Mouse (Mus musculus) hindbrain, embryonic 14.5 days (tissue): ENCODE measurements around the gene Casq2. TPM values are rescaled to one million over a fixed set of nuclear protein-coding genes. Genes with fewer than 3 reads are reported as not detected.

Source experiments
- ATAC-seq: fragments of 200-750 bp; cut with Nextera tagmentation; 2 replicates; pipeline ENCODE4 v1.8.0; 2017; ENCODE audit warnings: moderate number of reproducible peaks, mild to moderate bottlenecking, moderate TSS enrichment, moderate library complexity; ENCODE audit not compliant: low FRiP score
- DNase-seq: peaks from one replicate; pipeline ENCODE4 v3.0.0-alpha.2; 2015; ENCODE audit warnings: low spot score
- H3K27ac ChIP-seq: fragments of 300-500 bp; sonication (generic); 2 replicates; pipeline ENCODE4 v1.5.1; 2014; ENCODE audit warnings: mild to moderate bottlenecking, moderate library complexity
- H3K27me3 ChIP-seq: fragments of 300-500 bp; sonication (generic); 2 replicates; pipeline ENCODE4 v1.6.1; 2014; ENCODE audit warnings: mild to moderate bottlenecking, low read length, mixed read lengths; ENCODE audit not compliant: control insufficient read depth, insufficient read depth
- H3K36me3 ChIP-seq: fragments of 300-500 bp; sonication (generic); replicated peaks from 2 replicates; pipeline ENCODE4 v1.6.1; 2014; ENCODE audit not compliant: control insufficient read depth, insufficient read depth
- H3K4me1 ChIP-seq: fragments of 300-500 bp; sonication (generic); replicated peaks from 2 replicates; pipeline ENCODE4 v1.6.1; 2014; ENCODE audit warnings: antibody characterized with exemption, low read length, mixed read lengths; ENCODE audit not compliant: control insufficient read depth, insufficient read depth
- H3K4me2 ChIP-seq: fragments of 300-500 bp; sonication (generic); replicated peaks from 2 replicates; pipeline ENCODE4 v1.6.1; 2014; ENCODE audit warnings: mild to moderate bottlenecking, moderate library complexity
- H3K4me3 ChIP-seq: fragments of 300-500 bp; sonication (generic); replicated peaks from 2 replicates; pipeline ENCODE4 v1.5.1; 2014; ENCODE audit warnings: mild to moderate bottlenecking, low read length
- H3K9ac ChIP-seq: fragments of 300-500 bp; sonication (generic); 2 replicates; pipeline ENCODE4 v1.6.1; 2014
- H3K9me3 ChIP-seq: fragments of 300-500 bp; sonication (generic); 2 replicates; pipeline ENCODE4 v1.6.1; 2016; ENCODE audit warnings: low read length; ENCODE audit not compliant: control insufficient read depth
- WGBS: fragments of 180-500 bp; shearing (Covaris S2); extraction: QIAGEN DNeasy Blood & Tissue Kit; methylation state at CpG from one replicate; pipeline ENCODE4 v1.1.7; 2014; 5-methylcytosine and 5-hydroxymethylcytosine counted together
- polyA plus RNA-seq: library from polyadenylated mRNA; unstranded; fragments of >200 nt; fragmentation: Nextera tagmentation; extraction: Ambion mirVana; gene quantifications from 2 replicates; pipeline ENCODE4 v1.2.1, GENCODE M21; 2014

Casq2 gene
- polyA plus RNA-seq, 1 experiment from 2014 or later, result 0.32 TPM

GRCm38 (mm10) chr3:102055878-102056277 lies 30.3 kb upstream of the Casq2 start:
- Histone ChIP-seq H3K9me3 (no peaks in the 10 kb centered on the region), H3K36me3 (no peaks in the 10 kb centered on the region), H3K4me1 (0 out of 2 replicates have a peak, but pooled peaks cover 3% of the 10 kb centered on the region), H3K27me3 (no peaks in the 10 kb centered on the region), H3K4me3 (no peak overlapping the region), H3K4me2 (no peak overlapping the region), H3K9ac (no peak overlapping the region), H3K27ac (peak overlapping the region; percentile 63)
- ATAC-seq, result no peak
- 3% methylated on average over 4 of the region's 4 CpGs for WGBS
- no peak for DNase-seq

GRCm38 (mm10) chr3:102060065-102060464 lies 26.1 kb upstream of the Casq2 start:
- ATAC-seq (no peak), DNase-seq (no peak)
- Histone ChIP-seq H3K27me3 (no peaks in the 10 kb centered on the region), H3K4me1 (0 out of 2 replicates have a peak, but pooled peaks cover 3% of the 10 kb centered on the region), H3K27ac (no peak overlapping the region), H3K4me3 (no peak overlapping the region), H3K9ac (no peak overlapping the region), H3K4me2 (no peak overlapping the region), H3K9me3 (no peaks in the 10 kb centered on the region), H3K36me3 (no peaks in the 10 kb centered on the region)
- 81% methylated on average over 6 of the region's 6 CpGs for WGBS

- Histone ChIP-seq H3K36me3 (no peaks in the 10 kb centered on the region), H3K4me3 (no peak overlapping the region), H3K9me3 (no peaks in the 10 kb centered on the region), H3K9ac (no peak overlapping the region), H3K4me2 (no peak overlapping the region), H3K27ac (no peak overlapping the region), H3K4me1 (no peaks in the 10 kb centered on the region), H3K27me3 (no peaks in the 10 kb centered on the region)
- ATAC-seq (peak; percentile 83), DNase-seq (peak; percentile 66)
- 42% methylated on average over 14 of the region's 14 CpGs for WGBS
Measured at GRCm38 (mm10) chr3:102061923-102062670, 24.1 kb upstream of the Casq2 start.

GRCm38 (mm10) chr3:102062671-102063010 lies 23.6 kb upstream of the Casq2 start:
- 29% methylated on average over 8 of the region's 8 CpGs for WGBS
- no peak for DNase-seq
- H3K4me1 ChIP-seq, result no peaks in the 10 kb centered on the region
- H3K36me3 ChIP-seq, result no peaks in the 10 kb centered on the region
- H3K27me3 ChIP-seq, result no peaks in the 10 kb centered on the region
- no peak overlapping the region for H3K4me3 ChIP-seq
- no peak overlapping the region for H3K9ac ChIP-seq
- ATAC-seq, result no peak; the same call in 1 of the 2 replicates
- no peak overlapping the region for H3K4me2 ChIP-seq
- 0 out of 2 replicates have a peak overlapping the region, but pooled peaks have one; percentile 17 for H3K27ac ChIP-seq
- H3K9me3 ChIP-seq, result no peaks in the 10 kb centered on the region

GRCm38 (mm10) chr3:102063273-102064120 lies 22.7 kb upstream of the Casq2 start:
- Histone ChIP-seq H3K9me3 (no peaks in the 10 kb centered on the region), H3K27me3 (no peaks in the 10 kb centered on the region), H3K9ac (no peak overlapping the region), H3K27ac (0 out of 2 replicates have a peak overlapping the region, but pooled peaks have one; percentile 17), H3K4me1 (no peaks in the 10 kb centered on the region), H3K4me2 (no peak overlapping the region), H3K36me3 (no peaks in the 10 kb centered on the region), H3K4me3 (no peak overlapping the region)
- DNase-seq (no peak), ATAC-seq (no peak)
- 72% methylated on average over 10 of the region's 10 CpGs for WGBS

- 87% methylated on average over 6 of the region's 6 CpGs for WGBS
- no peaks in the 10 kb centered on the region for H3K9me3 ChIP-seq
Measured at GRCm38 (mm10) chr3:102064566-102064965, 21.6 kb upstream of the Casq2 start.

GRCm38 (mm10) chr3:102067306-102067705 lies 18.9 kb upstream of the Casq2 start:
- WGBS, result 37% methylated on average over 1 of the region's 1 CpGs
- Histone ChIP-seq H3K4me3 (no peak overlapping the region), H3K36me3 (no peaks in the 10 kb centered on the region), H3K9ac (no peak overlapping the region), H3K27me3 (no peaks in the 10 kb centered on the region), H3K4me2 (no peak overlapping the region), H3K27ac (no peak overlapping the region), H3K9me3 (no peaks in the 10 kb centered on the region), H3K4me1 (no peaks in the 10 kb centered on the region)
- ATAC-seq (no peak), DNase-seq (no peak)

More at GRCm38 (mm10) chr3:102064566-102064965, 21.6 kb upstream of the Casq2 start:
- Histone ChIP-seq H3K27me3 (no peaks in the 10 kb centered on the region), H3K27ac (no peak overlapping the region), H3K4me1 (no peaks in the 10 kb centered on the region), H3K4me3 (no peak overlapping the region), H3K36me3 (no peaks in the 10 kb centered on the region), H3K4me2 (no peak overlapping the region), H3K9ac (no peak overlapping the region)
- DNase-seq (no peak), ATAC-seq (no peak)

GRCm38 (mm10) chr3:102067861-102068260 lies 18.4 kb upstream of the Casq2 start:
- Histone ChIP-seq H3K36me3 (no peaks in the 10 kb centered on the region), H3K27ac (no peak overlapping the region), H3K9me3 (no peaks in the 10 kb centered on the region), H3K4me3 (no peak overlapping the region), H3K4me2 (no peak overlapping the region), H3K27me3 (no peaks in the 10 kb centered on the region), H3K9ac (no peak overlapping the region), H3K4me1 (no peaks in the 10 kb centered on the region)
- WGBS, result 95% methylated on average over 2 of the region's 2 CpGs
- DNase-seq (no peak), ATAC-seq (no peak)

GRCm38 (mm10) chr3:102069260-102069659 lies 17.0 kb upstream of the Casq2 start:
- ATAC-seq (no peak), DNase-seq (no peak)
- Histone ChIP-seq H3K9ac (no peak overlapping the region), H3K4me1 (no peaks in the 10 kb centered on the region), H3K9me3 (no peaks in the 10 kb centered on the region), H3K4me3 (no peak overlapping the region), H3K36me3 (no peaks in the 10 kb centered on the region), H3K27me3 (no peaks in the 10 kb centered on the region), H3K4me2 (no peak overlapping the region), H3K27ac (no peak overlapping the region)
- 93% methylated on average over 4 of the region's 4 CpGs for WGBS
